Mouse (Mus musculus): ENCODE results near the gene BC004004.

DNA sequence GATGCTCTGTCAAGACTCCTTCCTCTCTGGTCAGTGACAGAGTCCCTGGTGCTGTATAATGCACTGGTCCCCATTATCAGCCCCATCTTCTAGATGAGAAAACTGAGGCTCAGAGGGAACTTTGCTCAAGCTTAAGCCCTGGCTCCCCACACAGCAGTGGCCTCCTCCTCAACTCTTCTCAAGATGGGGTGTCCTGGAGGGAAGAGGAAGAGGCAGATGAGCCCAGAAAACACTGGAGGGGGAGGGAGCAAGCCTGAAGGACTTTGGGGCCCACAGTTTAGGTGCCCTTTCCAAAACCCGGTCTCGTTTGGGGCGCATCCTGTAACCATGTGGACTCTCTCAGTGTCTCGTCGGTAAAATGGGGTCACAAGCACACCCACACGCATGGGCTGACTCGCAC is 50.9 kb downstream of the BC004004 start:
- no peak for TF ChIP-seq POLR2AphosphoS2 (IDR thresholded peaks at IDR 0.05; ENCODE audit: low read length)
- TF ChIP-seq SMC3 (IDR thresholded peaks at IDR 0.05; ENCODE audit: low read depth, low read length) = no peak
- TF ChIP-seq UBTF (IDR thresholded peaks at IDR 0.05; ENCODE audit: borderline replicate concordance, insufficient read depth, low read depth, low read length) = no peak
- TF ChIP-seq NRF1 (IDR thresholded peaks at IDR 0.05; ENCODE audit: insufficient read depth, low read depth, low read length, poor library complexity, severe bottlenecking) = no peak

Data from MEL (cell line).